Mouse (Mus musculus): ENCODE measurements around the gene Gas7. TPM values are rescaled to one million over a fixed set of nuclear protein-coding genes. Genes with fewer than 3 reads are reported as not detected.

The Gas7 gene
- polyA plus RNA-seq, 1 experiment from 2014 or later, result 26.6 TPM

GRCm38 (mm10) chr11:67638401-67638800, 183.2 kb downstream of the Gas7 start:
- no peaks in the 10 kb centered on the region for H3K27me3 ChIP-seq
- H3K4me3 ChIP-seq, result no peak overlapping the region
- H3K27ac ChIP-seq (replicated peaks), result no peak overlapping the region
- ATAC-seq (ENCODE audit: low FRiP score, low read depth), result no peak
- no peak overlapping the region for H3K4me2 ChIP-seq
- 50% methylated on average over 3 of the region's 3 CpGs for WGBS
- H3K4me1 ChIP-seq (replicated peaks), result peaks cover 5% of the 10 kb centered on the region; the same call in 1 of the 2 replicates
- no peaks in the 10 kb centered on the region for H3K36me3 ChIP-seq
- no peaks in the 10 kb centered on the region for H3K9me3 ChIP-seq
- H3K9ac ChIP-seq, result no peak overlapping the region

GRCm38 (mm10) chr11:67640299-67640698, 185.1 kb downstream of the Gas7 start:
- Histone ChIP-seq H3K36me3 (no peaks in the 10 kb centered on the region), H3K4me2 (no peak overlapping the region), H3K4me1 (replicated peaks) (peaks cover 5% of the 10 kb centered on the region; the same call in 1 of the 2 replicates), H3K9ac (no peak overlapping the region), H3K27me3 (no peaks in the 10 kb centered on the region), H3K27ac (replicated peaks) (no peak overlapping the region), H3K9me3 (no peaks in the 10 kb centered on the region), H3K4me3 (no peak overlapping the region)
- 91% methylated on average over 6 of the region's 6 CpGs for WGBS
- no peak for ATAC-seq (ENCODE audit: low FRiP score, low read depth)

GRCm38 (mm10) chr11:67642421-67642820, 187.2 kb downstream of the Gas7 start:
- H3K9ac ChIP-seq, result no peak overlapping the region
- no peaks in the 10 kb centered on the region for H3K9me3 ChIP-seq
- WGBS, result 91% methylated on average over 8 of the region's 8 CpGs

GRCm38 (mm10) chr11:67642835-67643234, 187.6 kb downstream of the Gas7 start:
- WGBS, result 82% methylated on average over 5 of the region's 5 CpGs

More at GRCm38 (mm10) chr11:67642421-67642820, 187.2 kb downstream of the Gas7 start:
- Histone ChIP-seq H3K4me3 (no peak overlapping the region), H3K4me2 (no peak overlapping the region), H3K4me1 (replicated peaks) (no peaks in the 10 kb centered on the region), H3K27me3 (no peaks in the 10 kb centered on the region), H3K27ac (replicated peaks) (no peak overlapping the region), H3K36me3 (no peaks in the 10 kb centered on the region)
- ATAC-seq (ENCODE audit: low FRiP score, low read depth), result no peak

GRCm38 (mm10) chr11:67643465-67643864, 188.2 kb downstream of the Gas7 start:
- no peaks in the 10 kb centered on the region for H3K36me3 ChIP-seq
- no peak overlapping the region for H3K27ac ChIP-seq (replicated peaks)
- H3K9me3 ChIP-seq, result no peaks in the 10 kb centered on the region
- H3K4me3 ChIP-seq, result no peak overlapping the region
- 80% methylated on average over 3 of the region's 3 CpGs for WGBS
- ATAC-seq (ENCODE audit: low FRiP score, low read depth), result no peak
- H3K9ac ChIP-seq, result no peak overlapping the region
- no peaks in the 10 kb centered on the region for H3K27me3 ChIP-seq
- no peaks in the 10 kb centered on the region for H3K4me1 ChIP-seq (replicated peaks)
- no peak overlapping the region for H3K4me2 ChIP-seq

More at GRCm38 (mm10) chr11:67642835-67643234, 187.6 kb downstream of the Gas7 start:
- Histone ChIP-seq H3K36me3 (no peaks in the 10 kb centered on the region), H3K9me3 (no peaks in the 10 kb centered on the region), H3K27me3 (no peaks in the 10 kb centered on the region), H3K4me1 (replicated peaks) (no peaks in the 10 kb centered on the region), H3K27ac (replicated peaks) (no peak overlapping the region), H3K9ac (no peak overlapping the region), H3K4me3 (no peak overlapping the region), H3K4me2 (no peak overlapping the region)
- ATAC-seq (ENCODE audit: low FRiP score, low read depth), result no peak

- H3K4me3 ChIP-seq, result no peak overlapping the region
- no peaks in the 10 kb centered on the region for H3K36me3 ChIP-seq
- no peak for ATAC-seq (ENCODE audit: low FRiP score, low read depth)
- no peaks in the 10 kb centered on the region for H3K9me3 ChIP-seq
- no peak overlapping the region for H3K9ac ChIP-seq
- no peaks in the 10 kb centered on the region for H3K4me1 ChIP-seq (replicated peaks)
- no peak overlapping the region for H3K27ac ChIP-seq (replicated peaks)
- H3K4me2 ChIP-seq, result no peak overlapping the region
- no peaks in the 10 kb centered on the region for H3K27me3 ChIP-seq
- 78% methylated on average over 6 of the region's 6 CpGs for WGBS
These were observed 189.5 kb downstream of the Gas7 start for GRCm38 (mm10) chr11:67644632-67645149.

GRCm38 (mm10) chr11:67647745-67648144, 192.5 kb downstream of the Gas7 start:
- Histone ChIP-seq H3K9me3 (no peaks in the 10 kb centered on the region), H3K4me3 (no peak overlapping the region), H3K4me2 (no peak overlapping the region), H3K4me1 (replicated peaks) (peaks cover 7% of the 10 kb centered on the region), H3K36me3 (no peaks in the 10 kb centered on the region), H3K9ac (no peak overlapping the region), H3K27me3 (no peaks in the 10 kb centered on the region), H3K27ac (replicated peaks) (no peak overlapping the region)
- 29% methylated on average over 5 of the region's 5 CpGs for WGBS
- peak; percentile 49; the same call in 1 of the 2 replicates for ATAC-seq (ENCODE audit: low FRiP score, low read depth)

GRCm38 (mm10) chr11:67648651-67649407, 193.6 kb downstream of the Gas7 start:
- Histone ChIP-seq H3K4me3 (no peak overlapping the region), H3K36me3 (no peaks in the 10 kb centered on the region), H3K4me1 (replicated peaks) (peaks cover 13% of the 10 kb centered on the region), H3K4me2 (no peak overlapping the region), H3K27me3 (no peaks in the 10 kb centered on the region), H3K27ac (replicated peaks) (no peak overlapping the region), H3K9me3 (no peaks in the 10 kb centered on the region), H3K9ac (no peak overlapping the region)
- WGBS, result 71% methylated on average over 11 of the region's 11 CpGs
- no peak for ATAC-seq (ENCODE audit: low FRiP score, low read depth)

GRCm38 (mm10) chr11:67649971-67650707, 194.9 kb downstream of the Gas7 start:
- Histone ChIP-seq H3K4me2 (no peak overlapping the region), H3K9ac (no peak overlapping the region), H3K4me1 (replicated peaks) (peaks cover 15% of the 10 kb centered on the region), H3K36me3 (no peaks in the 10 kb centered on the region), H3K9me3 (no peaks in the 10 kb centered on the region), H3K4me3 (no peak overlapping the region), H3K27me3 (no peaks in the 10 kb centered on the region), H3K27ac (replicated peaks) (no peak overlapping the region)
- WGBS, result 46% methylated on average over 10 of the region's 10 CpGs
- no peak for ATAC-seq (ENCODE audit: low FRiP score, low read depth)

- no peak overlapping the region; the same call in 1 of the 2 replicates for H3K4me2 ChIP-seq
- ATAC-seq (ENCODE audit: low FRiP score, low read depth), result no peak
- WGBS, result 71% methylated on average over 6 of the region's 6 CpGs
These were observed 196.5 kb downstream of the Gas7 start for GRCm38 (mm10) chr11:67651731-67652130.

GRCm38 (mm10) chr11:67652194-67652892, 197.1 kb downstream of the Gas7 start:
- Histone ChIP-seq H3K4me3 (peak overlapping the region; percentile 7; the same call in 1 of the 2 replicates), H3K36me3 (no peaks in the 10 kb centered on the region), H3K27me3 (no peaks in the 10 kb centered on the region), H3K27ac (replicated peaks) (no peak overlapping the region), H3K9me3 (no peaks in the 10 kb centered on the region), H3K9ac (no peak overlapping the region), H3K4me2 (peak overlapping the region; percentile 22), H3K4me1 (replicated peaks) (peaks cover 22% of the 10 kb centered on the region)
- 13% methylated on average over 14 of the region's 14 CpGs for WGBS
- no peak for ATAC-seq (ENCODE audit: low FRiP score, low read depth)

More at GRCm38 (mm10) chr11:67651731-67652130, 196.5 kb downstream of the Gas7 start:
- Histone ChIP-seq H3K9ac (no peak overlapping the region), H3K4me1 (replicated peaks) (peaks cover 21% of the 10 kb centered on the region), H3K4me3 (no peak overlapping the region), H3K9me3 (no peaks in the 10 kb centered on the region), H3K36me3 (no peaks in the 10 kb centered on the region), H3K27ac (replicated peaks) (no peak overlapping the region), H3K27me3 (no peaks in the 10 kb centered on the region)
